Mouse (Mus musculus) right cerebral cortex, adult 18-20 months (tissue): ENCODE measurements around the gene Zfc3h1.

Experiments
- DNase-seq: peaks from one replicate; pipeline ENCODE4 v3.0.0; 2022; ENCODE audit warnings: mixed read lengths

Gene Zfc3h1

GRCm38 (mm10) chr10:115384221-115385017, at the start of gene Zfc3h1, which contains the start of gene Thap2:
Gene Zfc3h1, plus strand, starts transcription at chr10:115384959.
Gene Thap2, minus strand, starts transcription at chr10:115384443.
- peak; percentile 99 for DNase-seq

- no peak for DNase-seq
These were observed 47.9 kb upstream of the Zfc3h1 start for GRCm38 (mm10) chr10:115336901-115337300.

- no peak for DNase-seq
These were observed 44.9 kb upstream of the Zfc3h1 start for GRCm38 (mm10) chr10:115339820-115340328.

GRCm38 (mm10) chr10:115342771-115343425, 41.9 kb upstream of the Zfc3h1 start:
- DNase-seq: no peak

- DNase-seq: no peak
These were observed 38.3 kb upstream of the Zfc3h1 start for GRCm38 (mm10) chr10:115346444-115346843.

- DNase-seq: no peak
These were observed 36.6 kb upstream of the Zfc3h1 start for GRCm38 (mm10) chr10:115348131-115348530.

- DNase-seq: no peak
These were observed 35.7 kb upstream of the Zfc3h1 start for GRCm38 (mm10) chr10:115349029-115349428.

- no peak for DNase-seq
These were observed 35.2 kb upstream of the Zfc3h1 start for GRCm38 (mm10) chr10:115349509-115349908.

GRCm38 (mm10) chr10:115350810-115351397, 33.9 kb upstream of the Zfc3h1 start:
- DNase-seq: no peak

- DNase-seq: no peak
These were observed 30.2 kb upstream of the Zfc3h1 start for GRCm38 (mm10) chr10:115354553-115354952.

GRCm38 (mm10) chr10:115355016-115355415, 29.7 kb upstream of the Zfc3h1 start:
- DNase-seq: no peak

- no peak for DNase-seq
These were observed 28.7 kb upstream of the Zfc3h1 start for GRCm38 (mm10) chr10:115356106-115356505.

- DNase-seq: no peak
These were observed 26.4 kb upstream of the Zfc3h1 start for GRCm38 (mm10) chr10:115358216-115358919.

- no peak for DNase-seq
These were observed 25.7 kb upstream of the Zfc3h1 start for GRCm38 (mm10) chr10:115359066-115359465.

- DNase-seq: peak; percentile 97
These were observed 22.7 kb upstream of the Zfc3h1 start, which contains the start of gene Tmem19 for GRCm38 (mm10) chr10:115361840-115362622. Gene Tmem19, minus strand, starts transcription at chr10:115362501.

- no peak for DNase-seq
These were observed 22.2 kb upstream of the Zfc3h1 start for GRCm38 (mm10) chr10:115362623-115362964.

GRCm38 (mm10) chr10:115363151-115363550, 21.6 kb upstream of the Zfc3h1 start:
- no peak for DNase-seq

GRCm38 (mm10) chr10:115381506-115382084, 3.2 kb upstream of the Zfc3h1 start:
- no peak for DNase-seq

- DNase-seq: no peak
These were observed 1.7 kb upstream of the Zfc3h1 start for GRCm38 (mm10) chr10:115382846-115383643.

- DNase-seq: no peak
These were observed 1.0 kb upstream of the Zfc3h1 start for GRCm38 (mm10) chr10:115383644-115384220.
